Mouse (Mus musculus) forebrain, embryonic 16.5 days (tissue): ENCODE results near the gene Sub1. TPM values are rescaled to one million over a fixed set of nuclear protein-coding genes. Genes with fewer than 3 reads are reported as not detected.
A peak's percentile ranks its signal among the peaks of the same experiment; 100 is the strongest.

ENCODE experiments used
- ATAC-seq: fragments of 200-750 bp; cut with Nextera tagmentation; 2 replicates; pipeline ENCODE4 v1.8.0; 2017; ENCODE audit warnings: mild to moderate bottlenecking, moderate library complexity
- H3K27ac ChIP-seq: fragments of 300-500 bp; sonication (generic); 2 replicates; pipeline ENCODE4 v1.5.1; 2014; ENCODE audit warnings: low read length, control low read depth
- H3K27me3 ChIP-seq: fragments of 300-500 bp; sonication (generic); replicated peaks from 2 replicates; pipeline ENCODE4 v1.6.1; 2014; ENCODE audit warnings: low read length; ENCODE audit not compliant: control insufficient read depth, insufficient read depth
- H3K36me3 ChIP-seq: fragments of 300-500 bp; sonication (generic); 2 replicates; pipeline ENCODE4 v1.6.1; 2014; ENCODE audit not compliant: control insufficient read depth, insufficient read depth
- H3K4me1 ChIP-seq: fragments of 300-500 bp; sonication (generic); replicated peaks from 2 replicates; pipeline ENCODE4 v1.6.1; 2014; ENCODE audit warnings: low read length; ENCODE audit not compliant: control insufficient read depth, insufficient read depth
- H3K4me2 ChIP-seq: fragments of 300-500 bp; sonication (generic); 2 replicates; pipeline ENCODE4 v1.6.1; 2014; ENCODE audit warnings: mild to moderate bottlenecking, low read length, control low read depth
- H3K4me3 ChIP-seq: fragments of 300-500 bp; sonication (generic); replicated peaks from 2 replicates; pipeline ENCODE4 v1.5.1; 2014; ENCODE audit warnings: mild to moderate bottlenecking, low read length, control low read depth
- H3K9ac ChIP-seq: fragments of 300-500 bp; sonication (generic); replicated peaks from 2 replicates; pipeline ENCODE4 v1.6.1; 2014; ENCODE audit warnings: low read depth, low read length, control low read depth
- H3K9me3 ChIP-seq: fragments of 300-500 bp; sonication (generic); 2 replicates; pipeline ENCODE4 v1.6.1; 2016; ENCODE audit warnings: low read length; ENCODE audit not compliant: control insufficient read depth
- WGBS: fragments of 180-500 bp; shearing (Covaris S2); extraction: QIAGEN DNeasy Blood & Tissue Kit; methylation state at CpG from one replicate; pipeline ENCODE4 v1.1.7; 2014; 5-methylcytosine and 5-hydroxymethylcytosine counted together
- polyA plus RNA-seq: library from polyadenylated mRNA; unstranded; fragments of >200 nt; fragmentation: Nextera tagmentation; extraction: Ambion mirVana; gene quantifications from 2 replicates; pipeline ENCODE4 v1.2.1, GENCODE M21; 2015

The Sub1 gene
- polyA plus RNA-seq, 1 experiment from 2014 or later = 464 TPM

DNA sequence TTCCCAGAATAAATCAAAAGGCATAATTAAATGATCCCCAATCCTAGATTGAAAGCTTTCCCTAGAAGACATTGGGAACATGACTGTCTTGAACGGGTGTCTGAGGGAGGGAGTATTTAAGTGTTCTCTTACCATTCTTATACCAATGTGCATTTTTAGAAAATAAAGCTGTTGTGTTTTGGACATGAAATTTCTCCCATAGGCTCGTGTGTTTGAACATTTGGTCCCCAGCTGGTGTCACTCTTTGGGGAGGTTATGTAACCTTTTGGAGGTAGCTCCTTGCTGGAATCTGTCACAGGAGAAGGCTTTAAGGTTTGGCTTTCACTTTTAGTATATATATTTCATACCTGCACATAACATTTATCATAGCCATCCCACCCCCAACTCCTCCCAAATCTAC is 18.6 kb downstream of the Sub1 start:
- no peaks in the 10 kb centered on the region for H3K4me1 ChIP-seq
- H3K36me3 ChIP-seq = 0 out of 2 replicates have a peak, but pooled peaks cover 2% of the 10 kb centered on the region
- no peaks in the 10 kb centered on the region for H3K27me3 ChIP-seq
- H3K4me2 ChIP-seq = no peak overlapping the region
- ATAC-seq = no peak
- H3K27ac ChIP-seq = no peak overlapping the region
- WGBS = 86% methylated on average over 2 of the region's 2 CpGs
- H3K9ac ChIP-seq = no peak overlapping the region
- no peaks in the 10 kb centered on the region for H3K9me3 ChIP-seq
- no peak overlapping the region for H3K4me3 ChIP-seq

DNA sequence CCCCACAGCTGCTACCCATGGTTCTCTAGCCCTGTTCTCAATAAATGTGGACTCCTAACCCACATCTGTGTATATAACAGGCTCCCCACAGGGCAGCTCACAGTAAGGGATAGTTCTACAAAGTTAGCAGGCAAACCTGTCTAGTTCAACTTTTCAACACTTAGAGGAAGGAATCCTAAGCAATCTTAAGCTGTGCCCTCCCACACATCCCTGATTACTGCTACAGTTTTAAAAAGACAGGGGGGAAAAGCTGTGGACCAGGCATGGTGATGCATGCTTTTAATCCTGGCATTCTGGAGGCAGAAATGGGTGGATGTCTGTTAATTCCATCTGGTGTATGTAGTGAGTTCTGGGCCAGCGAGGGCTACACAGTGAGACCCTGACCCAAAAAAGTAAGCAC is 19.7 kb downstream of the Sub1 start:
- Histone ChIP-seq H3K27me3 (no peaks in the 10 kb centered on the region), H3K9me3 (no peaks in the 10 kb centered on the region), H3K36me3 (0 out of 2 replicates have a peak, but pooled peaks cover 2% of the 10 kb centered on the region), H3K4me2 (no peak overlapping the region), H3K27ac (no peak overlapping the region), H3K9ac (no peak overlapping the region), H3K4me1 (no peaks in the 10 kb centered on the region), H3K4me3 (no peak overlapping the region)
- WGBS = 97% methylated on average over 1 of the region's 1 CpGs
- no peak for ATAC-seq

DNA sequence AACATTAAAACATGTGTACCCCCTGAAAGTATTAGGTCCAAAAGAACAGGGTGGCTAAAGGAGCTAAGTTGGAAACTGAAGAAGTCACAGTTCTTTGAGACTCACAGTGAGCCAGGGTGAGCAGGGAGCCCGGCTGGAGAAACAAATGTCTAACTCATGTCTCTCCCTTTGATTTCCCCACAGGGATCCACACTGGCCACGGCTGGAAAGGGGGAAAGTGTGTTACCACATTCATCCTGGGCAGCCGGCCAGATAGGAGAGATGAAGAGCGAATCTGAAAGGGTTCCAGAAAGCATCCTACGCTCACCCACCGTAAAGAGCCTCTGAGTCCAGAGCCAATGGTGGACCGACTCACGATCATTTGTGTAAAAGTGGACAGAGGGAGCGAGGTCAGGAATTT is 20.9 kb downstream of the Sub1 start:
- Histone ChIP-seq H3K9ac (no peak overlapping the region), H3K27me3 (no peaks in the 10 kb centered on the region), H3K4me1 (no peaks in the 10 kb centered on the region), H3K36me3 (no peaks in the 10 kb centered on the region), H3K4me3 (no peak overlapping the region), H3K4me2 (no peak overlapping the region), H3K9me3 (no peaks in the 10 kb centered on the region), H3K27ac (no peak overlapping the region)
- ATAC-seq = no peak
- 81% methylated on average over 9 of the region's 9 CpGs for WGBS

DNA sequence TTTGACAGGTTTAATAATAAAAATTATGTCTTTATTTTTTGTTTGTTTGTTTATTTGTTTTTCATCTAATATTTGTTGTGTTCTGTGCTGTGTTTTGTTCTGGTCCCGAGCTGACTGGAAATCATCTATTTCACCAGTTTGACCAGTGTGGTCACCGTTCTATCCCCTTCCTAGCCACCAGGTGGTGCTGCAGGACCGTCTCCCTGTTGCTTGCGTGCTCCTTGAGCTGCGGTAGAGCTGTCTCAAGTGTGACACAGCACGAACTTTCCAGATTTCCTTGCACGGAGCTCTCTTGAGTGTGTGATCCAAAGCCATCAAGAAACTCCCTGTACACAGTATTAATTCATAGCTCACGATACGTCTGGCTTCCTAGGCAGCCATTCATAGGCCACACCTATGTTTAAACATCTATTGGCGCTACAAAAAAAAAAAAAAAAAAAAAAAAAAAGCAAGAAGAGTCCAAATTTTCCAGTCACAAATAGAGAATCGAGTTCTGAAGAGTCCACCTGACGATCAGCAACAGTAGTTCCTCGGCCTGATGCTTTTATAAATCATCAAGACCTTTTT is 24.8 kb downstream of the Sub1 start:
- 22% methylated on average over 13 of the region's 13 CpGs for WGBS
- no peaks in the 10 kb centered on the region for H3K9me3 ChIP-seq
- no peaks in the 10 kb centered on the region for H3K27me3 ChIP-seq
- H3K4me2 ChIP-seq = no peak overlapping the region
- no peak overlapping the region for H3K27ac ChIP-seq
- H3K4me3 ChIP-seq = no peak overlapping the region
- H3K4me1 ChIP-seq = no peaks in the 10 kb centered on the region
- no peak overlapping the region for H3K9ac ChIP-seq
- peak; percentile 81 for ATAC-seq
- no peaks in the 10 kb centered on the region for H3K36me3 ChIP-seq

DNA sequence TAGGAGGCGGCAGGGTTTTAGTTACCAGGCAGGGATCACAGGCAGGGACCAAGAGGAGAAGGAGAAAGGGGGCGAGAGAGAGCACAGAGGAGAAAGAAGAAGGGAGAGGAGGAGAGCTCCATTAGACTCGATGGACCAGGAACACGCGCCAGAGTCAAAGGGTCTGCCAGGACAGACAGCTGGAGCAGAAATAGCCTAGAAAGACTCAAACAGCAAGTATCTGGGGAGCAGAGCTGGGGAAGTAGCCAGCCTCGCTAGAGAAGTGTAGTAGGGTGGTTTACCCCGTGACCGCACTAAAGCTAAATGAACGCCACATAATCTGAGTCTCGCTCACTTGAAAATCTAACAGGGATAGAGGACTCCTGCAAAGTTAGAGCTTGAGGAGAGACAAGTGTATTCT is 26.2 kb downstream of the Sub1 start:
- Histone ChIP-seq H3K4me3 (no peak overlapping the region), H3K4me1 (no peaks in the 10 kb centered on the region), H3K4me2 (no peak overlapping the region), H3K9ac (no peak overlapping the region), H3K27ac (no peak overlapping the region), H3K27me3 (no peaks in the 10 kb centered on the region), H3K9me3 (no peaks in the 10 kb centered on the region), H3K36me3 (no peaks in the 10 kb centered on the region)
- ATAC-seq = no peak
- 77% methylated on average over 10 of the region's 10 CpGs for WGBS

DNA sequence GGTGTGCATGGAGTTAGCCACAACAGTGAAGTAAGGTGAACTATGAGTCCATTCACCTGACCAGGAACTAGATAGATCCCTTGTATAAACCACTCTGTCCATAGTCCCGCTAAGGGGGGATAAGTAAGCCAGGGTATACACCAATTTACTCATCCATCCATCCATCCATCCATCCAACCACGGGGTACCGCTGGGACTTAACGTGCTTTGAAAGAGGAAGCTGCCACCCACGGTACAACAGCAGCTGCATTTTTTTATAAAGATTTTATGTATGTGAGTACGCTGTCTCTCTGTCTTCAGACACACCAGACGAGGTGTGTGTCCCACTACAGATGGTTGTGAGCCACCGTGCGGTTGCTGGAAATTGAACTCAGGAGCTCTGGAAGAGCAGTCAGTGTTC is 27.9 kb downstream of the Sub1 start:
- no peak overlapping the region for H3K4me3 ChIP-seq
- 92% methylated on average over 9 of the region's 9 CpGs for WGBS
- H3K4me2 ChIP-seq = no peak overlapping the region
- no peak overlapping the region for H3K27ac ChIP-seq
- no peaks in the 10 kb centered on the region for H3K4me1 ChIP-seq
- H3K36me3 ChIP-seq = no peaks in the 10 kb centered on the region
- no peak for ATAC-seq
- no peaks in the 10 kb centered on the region for H3K9me3 ChIP-seq
- H3K9ac ChIP-seq = no peak overlapping the region
- H3K27me3 ChIP-seq = no peaks in the 10 kb centered on the region

DNA sequence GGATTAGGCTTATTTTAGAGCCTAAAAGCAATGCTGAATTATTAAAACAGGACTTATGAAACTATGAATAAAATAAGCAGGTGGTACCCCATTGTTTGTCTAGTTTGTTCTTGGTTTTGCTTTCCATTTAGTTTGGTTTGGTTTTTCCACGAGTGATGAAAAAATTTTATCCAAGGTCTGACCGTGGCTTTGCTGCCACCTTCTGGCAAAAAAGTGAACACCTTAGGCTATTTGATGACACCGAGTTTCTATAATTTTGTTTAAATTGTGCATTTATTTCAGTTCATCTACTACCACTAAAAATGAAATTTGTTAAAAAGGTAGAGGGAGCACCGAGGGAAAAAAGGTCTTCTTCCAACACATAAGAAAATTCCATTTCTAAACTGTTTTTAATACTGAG is 30.4 kb downstream of the Sub1 start:
- WGBS = 9% methylated on average over 4 of the region's 4 CpGs
- Histone ChIP-seq H3K27ac (no peak overlapping the region), H3K27me3 (no peaks in the 10 kb centered on the region)

DNA sequence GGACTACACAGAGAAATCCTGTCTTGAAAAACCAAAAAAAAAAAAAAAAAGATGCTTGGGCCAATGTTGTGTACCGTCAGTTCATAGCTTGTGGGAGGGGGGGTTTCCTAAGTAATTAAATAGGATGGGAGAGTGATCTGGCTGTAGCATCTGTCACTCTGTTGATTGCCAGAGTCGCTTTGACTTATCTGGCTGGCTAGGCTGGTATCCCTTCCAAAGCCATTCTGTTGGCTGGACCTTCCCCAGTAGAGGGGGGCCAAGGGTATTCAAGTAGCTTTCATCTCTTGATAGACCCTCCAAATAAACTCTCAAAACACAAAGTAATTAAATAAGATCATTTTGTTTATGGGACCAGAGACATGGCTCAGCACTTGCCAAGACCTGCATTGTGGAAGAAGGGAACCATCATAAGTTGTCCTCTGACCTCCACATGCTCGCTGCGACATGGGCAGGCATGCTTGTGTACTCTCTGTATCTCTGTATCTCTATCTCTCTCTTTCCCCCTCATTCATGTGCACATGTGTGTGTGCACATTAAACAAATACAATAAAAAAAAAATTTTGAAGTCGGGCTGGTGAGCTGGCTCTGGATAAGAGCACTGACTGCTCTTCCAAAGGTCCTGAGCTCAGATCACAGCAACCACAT is 31.5 kb downstream of the Sub1 start:
- no peak overlapping the region for H3K4me2 ChIP-seq
- no peaks in the 10 kb centered on the region for H3K27me3 ChIP-seq
- no peak overlapping the region for H3K4me3 ChIP-seq
- no peaks in the 10 kb centered on the region for H3K9me3 ChIP-seq
- H3K4me1 ChIP-seq = no peaks in the 10 kb centered on the region
- WGBS = 76% methylated on average over 5 of the region's 5 CpGs
- no peak overlapping the region for H3K27ac ChIP-seq
- peak; percentile 17; the same call in 1 of the 2 replicates for ATAC-seq
- no peak overlapping the region for H3K9ac ChIP-seq
- H3K36me3 ChIP-seq = no peaks in the 10 kb centered on the region

More for the DNA sequence above, 30.4 kb downstream of the Sub1 start:
- Histone ChIP-seq H3K9me3 (no peaks in the 10 kb centered on the region), H3K4me3 (no peak overlapping the region), H3K36me3 (no peaks in the 10 kb centered on the region), H3K4me1 (no peaks in the 10 kb centered on the region), H3K4me2 (no peak overlapping the region), H3K9ac (no peak overlapping the region)
- ATAC-seq = no peak

DNA sequence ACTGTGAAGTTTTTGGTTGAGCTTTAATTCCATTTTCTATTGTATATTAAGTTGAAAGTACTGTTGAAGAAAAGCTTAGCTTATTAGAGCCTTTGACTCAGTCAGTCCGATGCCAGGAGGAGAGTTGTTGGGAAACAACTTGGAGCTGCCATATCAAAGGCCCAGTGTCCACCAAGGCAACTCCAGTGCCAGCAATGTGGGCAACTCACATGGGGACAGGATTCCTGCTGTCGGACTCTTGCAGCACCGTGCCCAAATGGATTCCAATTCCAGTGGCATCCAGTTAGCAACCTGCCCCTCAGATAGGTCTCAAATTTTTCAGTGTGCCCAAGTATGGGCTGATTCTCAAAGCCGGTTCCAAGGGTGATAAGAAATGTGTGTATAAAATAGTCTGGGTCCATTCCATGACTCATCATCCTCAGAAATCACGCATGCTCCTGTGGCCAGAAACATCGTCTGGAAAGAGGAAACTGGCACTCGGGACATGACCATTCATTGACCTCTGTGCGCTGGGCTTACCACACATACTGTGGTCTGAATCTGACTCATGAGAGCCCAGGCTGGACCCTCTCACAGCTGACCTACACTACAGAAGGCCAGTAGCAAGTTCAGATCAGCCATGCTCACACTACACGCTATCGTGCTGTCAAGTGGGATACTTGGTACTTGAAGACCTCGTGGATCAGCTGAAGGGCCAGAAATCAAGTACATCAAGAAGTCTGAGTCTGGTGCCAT is 32.8 kb downstream of the Sub1 start:
- Histone ChIP-seq H3K9ac (no peak overlapping the region), H3K27ac (no peak overlapping the region), H3K4me3 (no peak overlapping the region), H3K27me3 (no peaks in the 10 kb centered on the region), H3K4me1 (no peaks in the 10 kb centered on the region), H3K9me3 (no peaks in the 10 kb centered on the region), H3K36me3 (no peaks in the 10 kb centered on the region), H3K4me2 (no peak overlapping the region)
- WGBS = 93% methylated on average over 11 of the region's 11 CpGs
- no peak for ATAC-seq
